Mouse (Mus musculus) T-helper 17 cell (primary cell): ENCODE measurements around the gene Ddx21.

ENCODE experiments used
- in situ Hi-C, 2 experiments: fragments of 300-600 bp; cut with MboI, MseI; formaldehyde crosslinking; loops; 1 replicate in 1 of 2; 2 replicates in 1 of 2; pipeline ENCODE4 v1.15.1; 2025; ENCODE audit warnings: high pct_unique_total_duplicates in 2 of 2

Ddx21 gene

DNA sequence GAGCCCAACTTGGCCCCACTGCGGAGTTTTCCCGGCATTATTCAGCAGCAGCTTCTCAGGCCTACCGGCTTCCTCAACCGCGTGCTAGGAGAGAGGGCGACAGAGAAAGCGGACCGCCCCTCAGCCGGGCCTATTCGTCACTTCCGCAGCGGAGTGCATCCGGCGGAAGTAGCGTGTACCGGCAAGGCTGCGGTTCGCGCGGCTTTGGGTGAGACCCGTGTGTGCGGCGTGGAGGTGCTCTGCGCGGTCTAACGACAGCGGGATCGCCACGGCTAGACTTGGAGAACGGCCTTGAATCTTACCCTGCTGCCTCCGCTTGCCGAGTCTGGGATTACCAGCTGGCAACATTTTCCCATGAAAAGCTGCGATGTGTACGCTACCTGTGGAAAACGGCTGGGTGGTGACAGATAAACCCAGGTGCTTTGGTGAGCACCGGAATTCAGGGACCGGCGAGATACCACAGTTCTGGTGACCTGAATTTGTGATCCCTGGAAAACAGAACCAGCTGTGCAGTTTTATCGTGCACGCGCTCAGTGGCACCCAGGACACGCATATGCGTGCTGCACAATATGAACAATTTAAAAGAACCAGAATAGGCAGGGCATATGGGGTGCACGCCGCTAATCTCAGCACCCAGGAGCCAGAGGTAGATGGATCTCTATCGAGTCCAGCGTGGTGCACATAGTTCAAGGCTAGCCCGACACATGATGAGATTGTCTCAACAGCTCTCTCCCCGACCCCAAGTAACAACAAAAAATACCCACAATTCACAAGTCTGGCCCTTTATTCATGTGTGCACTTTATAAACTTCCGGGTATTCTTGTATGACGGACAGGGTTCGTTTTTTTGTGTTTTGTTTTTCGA lies at the start of gene Ddx21:
Gene Ddx21, minus strand, starts transcription at position 105 of the 864 bp plus-strand sequence.
- in situ Hi-C loops: no loop called here

DNA sequence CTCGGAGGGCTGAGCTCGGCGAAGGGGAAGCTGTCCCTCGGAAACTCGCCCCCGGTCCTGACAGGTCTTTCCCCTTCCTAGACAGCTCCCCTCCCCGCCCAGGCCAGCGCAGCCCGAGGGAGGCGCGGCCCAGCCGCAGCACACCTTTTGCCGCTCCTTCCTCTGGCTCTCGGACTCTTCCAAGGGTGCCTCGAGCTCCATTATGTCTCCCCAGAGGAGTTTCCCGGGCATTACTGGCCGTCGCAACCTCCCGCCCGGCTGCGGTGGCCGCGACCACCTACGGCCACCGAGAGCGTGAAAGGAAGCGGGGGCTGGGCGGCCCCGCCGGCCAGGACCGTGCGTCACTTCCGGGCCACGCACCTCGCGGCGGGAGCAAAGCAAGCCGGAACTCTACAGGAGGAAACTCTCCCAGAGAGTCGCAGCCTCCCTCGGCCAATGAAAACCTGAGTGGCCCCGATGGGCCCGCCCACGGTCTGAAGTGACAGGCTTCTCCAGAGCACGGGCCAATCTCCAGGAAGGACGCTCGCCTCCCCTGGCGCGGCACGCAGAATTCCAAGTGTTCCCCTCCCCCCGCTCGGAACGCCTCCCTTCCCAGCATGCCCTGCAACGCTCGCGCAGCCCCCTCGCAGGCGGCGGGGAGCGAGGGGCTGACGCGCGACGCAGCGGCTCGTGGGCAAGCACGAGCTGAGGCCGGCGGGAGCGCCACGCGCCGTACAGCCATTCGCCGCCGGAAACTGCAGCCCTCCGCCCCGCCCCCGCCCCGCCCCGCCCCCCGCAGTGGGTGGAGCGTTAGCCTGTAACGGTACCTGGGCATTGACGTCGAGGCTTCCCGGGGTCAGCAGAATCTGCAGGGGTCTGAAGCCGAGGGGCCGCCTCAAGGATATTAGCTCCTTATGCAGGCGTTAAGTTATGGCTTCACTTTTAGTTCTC lies 49.1 kb upstream of the Ddx21 start, which contains the start of gene Ddx50:
Gene Ddx50, minus strand, starts transcription at position 338 of the 930 bp plus-strand sequence.
- in situ Hi-C loops: no loop called here

DNA sequence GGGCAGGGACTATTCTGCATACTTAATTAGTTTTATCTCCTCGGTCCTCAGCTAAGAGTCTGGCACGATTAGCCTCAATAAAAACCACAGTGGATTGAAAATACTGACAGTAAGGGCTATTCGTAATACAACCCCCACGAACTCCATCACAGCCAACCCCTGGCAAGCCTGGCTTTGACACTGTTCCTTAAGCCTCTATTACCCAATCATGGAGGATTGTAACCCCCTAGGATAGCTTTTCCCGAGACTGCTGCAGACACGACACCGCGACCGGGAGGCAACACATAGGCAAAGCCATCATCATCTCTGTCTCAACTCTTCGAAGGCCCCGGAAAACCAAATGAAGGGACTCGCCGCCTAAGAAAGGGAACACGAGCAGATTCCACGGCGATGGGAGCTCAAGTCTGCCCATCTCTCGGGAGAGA lies 48.3 kb upstream of the Ddx21 start:
- in situ Hi-C loops: no loop called here

DNA sequence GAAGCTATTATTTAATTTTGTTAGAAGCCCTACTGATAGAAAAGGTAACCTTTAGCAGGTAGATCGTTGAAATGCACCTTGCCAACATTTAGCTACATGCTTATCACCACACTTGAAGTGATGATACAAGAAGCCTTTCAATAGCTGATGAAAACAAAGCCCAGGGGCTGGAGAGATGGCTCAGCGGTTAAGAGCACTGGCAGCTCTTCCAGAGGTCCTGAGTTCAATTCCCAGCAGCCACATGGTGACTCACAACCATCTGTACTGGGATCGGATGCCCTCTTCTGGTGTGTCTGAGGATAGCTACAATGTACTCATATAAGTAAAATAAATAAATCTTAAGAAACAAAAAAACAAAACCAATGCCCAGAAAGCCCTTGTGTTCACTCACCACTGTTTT lies 2.1 kb upstream of the Ddx21 start:
- in situ Hi-C loops: no loop called here

DNA sequence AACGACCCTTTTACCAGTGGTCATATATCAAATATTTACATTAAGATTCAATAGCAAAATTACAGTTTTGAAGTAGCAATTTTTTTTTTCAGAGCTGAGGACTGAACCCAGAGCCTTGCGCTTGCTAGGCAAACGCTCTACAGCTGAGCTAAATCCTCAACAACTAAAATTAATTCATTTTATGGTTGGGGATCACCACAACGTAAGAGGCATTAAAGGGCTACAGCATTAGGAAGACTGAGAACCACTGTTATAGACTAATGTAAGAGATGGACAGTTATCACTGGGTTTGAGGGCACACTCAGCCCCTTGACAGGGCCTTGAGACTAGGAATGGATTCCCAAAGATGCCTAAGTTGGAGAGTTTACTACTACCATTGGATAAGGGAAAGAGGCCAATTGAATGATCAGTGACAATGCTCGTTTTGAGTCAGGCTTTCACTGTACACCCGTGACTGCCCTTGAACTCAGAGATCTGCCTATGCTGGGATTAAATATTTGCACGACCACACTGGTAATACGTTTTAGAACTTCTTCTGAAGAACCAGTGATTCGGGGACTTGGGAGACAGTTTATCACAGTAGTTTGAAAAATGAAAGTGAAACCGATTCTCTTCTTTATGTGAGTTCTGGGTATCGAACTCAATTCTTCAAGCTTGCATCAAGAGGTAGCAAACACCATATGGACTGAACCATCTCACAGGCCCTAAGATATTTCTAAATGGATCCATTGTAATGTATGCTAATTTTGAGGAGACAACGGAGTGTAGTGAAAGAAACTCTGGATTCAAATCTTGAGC lies 1.4 kb upstream of the Ddx21 start:
- in situ Hi-C loops: no loop called here

DNA sequence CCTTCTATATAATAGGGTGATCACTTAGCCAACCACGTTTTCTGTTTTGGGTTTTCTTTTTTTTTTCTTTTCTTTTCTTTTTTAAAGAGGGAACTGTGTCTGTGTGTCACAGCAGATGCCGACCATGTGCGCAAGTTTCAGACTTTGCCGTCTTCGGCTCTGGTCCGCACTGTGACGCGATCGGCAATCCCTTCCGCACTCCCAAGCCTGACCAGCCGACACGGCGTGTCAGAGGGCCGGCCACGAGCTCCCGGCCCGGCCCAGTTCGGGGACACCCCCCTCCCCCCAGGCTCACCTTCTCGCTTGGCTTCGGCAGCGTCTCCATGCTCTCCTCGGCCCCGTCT lies 276 bp downstream of the Ddx21 start:
- in situ Hi-C loops: no loop called here

DNA sequence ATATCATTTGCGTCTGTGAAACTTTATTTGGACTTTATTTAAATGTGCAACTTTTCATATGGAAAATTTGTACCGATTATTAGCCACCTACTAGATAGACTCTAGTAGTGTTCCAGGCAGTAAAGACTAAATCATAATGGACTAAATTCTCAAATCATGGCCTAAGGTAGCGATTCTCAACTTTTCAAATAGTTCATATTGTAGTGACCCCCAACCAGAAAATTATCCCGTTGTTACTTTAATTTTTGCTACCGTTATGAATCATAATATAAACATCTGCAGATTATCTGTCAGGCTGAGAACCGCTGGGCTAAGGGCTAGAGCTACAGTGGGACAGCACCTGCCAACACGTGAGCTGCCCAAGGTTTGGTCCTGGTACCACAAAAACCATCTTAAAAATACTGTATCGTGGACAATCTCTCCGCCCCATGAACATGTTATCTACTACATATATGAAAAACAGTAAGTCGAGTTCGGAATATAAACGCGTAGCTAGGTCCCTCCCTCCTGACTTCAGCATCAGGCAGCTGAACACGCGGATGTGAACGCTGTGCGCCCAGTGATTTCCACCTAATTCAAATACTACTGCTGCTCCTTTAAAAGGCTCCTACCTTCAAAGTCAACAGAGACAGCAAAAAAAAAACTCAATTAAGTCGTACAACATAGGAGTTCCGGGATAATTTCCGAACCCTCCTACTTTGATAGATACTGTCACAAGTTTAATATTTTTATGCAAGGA lies 859 bp downstream of the Ddx21 start:
- in situ Hi-C loops: no loop called here

DNA sequence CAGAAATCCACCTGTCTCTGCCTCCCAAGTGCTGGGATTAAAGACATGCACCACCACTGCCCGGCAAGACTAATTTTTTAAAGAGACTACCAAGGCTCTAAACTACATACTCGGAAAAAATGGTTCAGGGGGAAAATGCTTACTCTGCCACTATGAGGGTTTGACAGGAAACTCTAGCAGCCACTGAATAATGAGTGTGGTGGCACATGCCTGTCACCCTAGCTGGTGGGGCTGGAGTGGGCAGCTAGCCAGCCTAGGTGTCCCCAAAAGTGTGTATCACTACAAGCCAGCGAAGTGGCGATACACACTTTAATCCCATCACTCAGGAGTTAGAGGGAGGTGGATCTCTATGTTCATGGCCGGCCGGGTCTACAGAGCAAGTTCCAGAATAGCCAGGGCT lies 2.0 kb downstream of the Ddx21 start:
- in situ Hi-C loops: no loop called here

DNA sequence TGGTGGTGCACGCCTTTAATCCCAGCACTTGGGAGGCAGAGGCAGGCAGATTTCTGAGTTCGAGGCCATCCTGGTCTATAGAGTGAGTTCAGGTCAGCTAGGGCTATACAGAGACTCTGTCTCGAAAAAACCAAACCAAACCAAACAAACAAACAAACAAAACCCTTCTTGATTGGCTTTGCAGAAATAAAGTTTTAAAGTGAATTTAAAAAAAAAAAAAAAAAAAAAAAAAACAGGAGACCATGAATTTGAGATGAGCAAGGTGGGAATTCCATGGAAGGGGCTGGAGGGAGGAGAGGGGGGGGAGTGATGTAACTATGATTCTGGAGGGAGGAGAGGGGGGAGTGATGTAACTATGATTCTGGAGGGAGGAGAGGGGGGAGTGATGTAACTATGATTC lies 2.8 kb downstream of the Ddx21 start:
- in situ Hi-C loops: loop anchor here (5.0 to 25.0 kb wide), 3 partner anchors 48 to 937 kb away; no protein-coding TSS in a partner anchor

DNA sequence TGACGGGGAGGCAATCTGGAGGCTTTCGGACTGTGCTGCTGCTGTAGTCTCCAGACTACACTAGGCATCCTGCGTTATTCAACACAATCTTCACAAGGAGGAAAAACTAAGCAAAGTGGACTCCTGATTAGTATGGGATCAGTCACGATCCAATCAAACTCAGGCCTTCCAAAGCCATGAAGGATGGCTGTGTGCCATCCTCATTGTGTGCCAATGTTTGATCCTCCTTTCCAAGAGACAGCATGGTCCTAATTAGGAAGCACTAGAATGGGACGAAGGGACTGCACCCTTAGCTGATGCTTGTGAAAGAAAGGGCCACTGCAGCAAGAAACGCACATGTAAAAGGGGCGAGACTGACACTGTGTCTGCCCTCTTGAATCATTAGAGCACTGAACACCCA lies 9.6 kb downstream of the Ddx21 start:
- in situ Hi-C loops: loop anchor here (25.0 kb wide), 2 partner anchors 170 to 930 kb away; no protein-coding TSS in a partner anchor

DNA sequence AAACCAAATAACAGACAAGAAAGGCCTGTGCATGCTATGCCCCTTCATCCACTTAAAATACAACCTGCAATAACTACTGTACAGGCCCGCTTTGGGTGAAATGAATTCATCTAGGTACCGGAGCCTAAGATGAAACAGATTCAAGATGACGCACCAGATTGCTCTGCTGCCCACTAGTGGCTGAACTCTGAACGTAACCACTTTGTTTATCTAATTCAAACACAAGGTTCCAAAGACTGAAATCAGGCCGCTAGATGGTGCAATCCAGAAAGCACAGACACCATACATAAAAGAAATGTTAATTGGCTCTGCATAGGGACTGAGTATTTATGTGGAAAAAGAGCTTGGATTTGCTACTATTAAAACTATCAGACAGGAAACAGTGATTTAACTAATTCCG lies 11.9 kb downstream of the Ddx21 start:
- in situ Hi-C loops: loop anchor here (25.0 kb wide), 2 partner anchors 172 to 928 kb away; no protein-coding TSS in a partner anchor

DNA sequence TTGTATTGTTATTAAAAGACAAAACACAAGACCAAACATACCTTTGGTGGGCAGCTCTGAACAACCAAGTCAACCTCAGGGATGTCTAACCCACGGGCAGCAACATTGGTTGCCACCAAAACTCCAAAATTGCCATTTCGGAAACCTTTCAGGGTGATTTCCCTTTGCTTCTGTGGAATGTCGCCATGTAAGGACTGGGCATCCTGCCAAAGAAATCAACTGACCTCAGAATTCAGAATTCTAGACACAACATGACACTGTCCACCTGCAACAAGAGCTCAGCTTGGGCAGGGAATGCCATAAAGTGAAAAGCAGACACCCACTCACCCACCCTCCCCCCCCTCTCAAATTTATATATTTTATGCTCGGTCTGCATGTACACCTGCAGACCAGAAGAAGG lies 13.5 kb downstream of the Ddx21 start:
- in situ Hi-C loops: loop anchor here (5.0 to 25.0 kb wide), 4 partner anchors 44 to 926 kb away; no protein-coding TSS in a partner anchor

DNA sequence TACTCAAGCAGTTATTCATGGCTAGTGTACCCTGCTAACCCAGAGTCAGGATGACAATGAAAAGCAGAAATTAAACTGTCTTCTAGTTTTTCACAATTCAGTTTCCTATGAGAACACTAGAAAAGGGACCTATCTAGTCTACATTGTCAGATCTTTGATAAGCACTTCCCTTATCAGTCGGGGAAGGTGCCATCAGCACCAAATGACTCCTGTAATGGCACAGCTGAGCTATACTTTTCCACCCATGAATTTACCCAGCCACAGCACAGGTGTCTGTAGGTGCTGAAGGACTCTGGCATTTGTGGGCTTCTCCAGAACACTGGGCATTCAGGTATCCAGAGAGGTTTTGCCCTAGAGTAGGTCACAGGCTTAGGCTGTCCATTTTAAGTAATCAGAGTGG lies 18.8 kb downstream of the Ddx21 start:
- in situ Hi-C loops: loop anchor here (10.0 to 25.0 kb wide), 3 partner anchors 179 to 921 kb away; no protein-coding TSS in a partner anchor

DNA sequence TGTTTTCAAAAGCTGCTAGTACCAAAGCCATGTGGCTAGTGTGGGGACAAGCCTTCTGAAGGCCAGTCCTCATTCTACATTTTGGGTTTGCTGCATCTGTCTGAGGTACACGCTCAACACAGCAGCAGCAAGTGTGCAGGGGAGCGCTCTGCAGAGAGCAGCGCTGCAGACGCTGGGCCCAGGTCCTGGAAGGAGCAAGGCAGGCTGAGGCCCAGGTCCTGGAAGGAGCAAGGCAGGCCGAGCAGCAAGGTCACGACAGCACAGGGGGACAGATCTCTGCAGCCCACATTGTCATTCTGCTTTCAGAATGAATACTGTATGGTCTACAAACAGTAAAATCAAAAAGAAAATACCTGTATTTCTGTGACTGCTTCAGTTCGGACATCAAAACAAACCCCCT lies 19.4 kb downstream of the Ddx21 start:
- in situ Hi-C loops: loop anchor here (10.0 to 25.0 kb wide), 3 partner anchors 180 to 920 kb away; no protein-coding TSS in a partner anchor

DNA sequence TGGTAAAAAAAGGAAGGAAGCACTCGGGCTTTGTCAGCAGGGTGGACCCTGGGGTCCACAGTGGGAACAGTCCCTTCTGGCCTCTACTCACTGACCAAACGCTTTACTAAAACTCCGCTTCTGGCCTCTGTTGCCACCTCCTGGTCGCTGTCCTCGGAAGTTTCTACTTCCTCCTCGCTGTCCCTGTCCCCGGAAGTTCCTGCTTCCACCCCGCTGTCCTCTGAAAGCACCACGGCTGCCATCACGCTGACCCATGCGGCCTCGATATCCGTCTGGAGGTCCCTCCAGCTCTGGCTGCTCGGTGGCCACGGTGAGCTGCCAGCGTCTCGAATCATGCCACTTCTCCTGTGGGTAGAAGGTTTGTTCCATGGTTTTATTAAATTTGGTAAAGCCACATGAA lies 19.8 kb downstream of the Ddx21 start:
- in situ Hi-C loops: loop anchor here (10.0 to 25.0 kb wide), 3 partner anchors 180 to 920 kb away; no protein-coding TSS in a partner anchor

DNA sequence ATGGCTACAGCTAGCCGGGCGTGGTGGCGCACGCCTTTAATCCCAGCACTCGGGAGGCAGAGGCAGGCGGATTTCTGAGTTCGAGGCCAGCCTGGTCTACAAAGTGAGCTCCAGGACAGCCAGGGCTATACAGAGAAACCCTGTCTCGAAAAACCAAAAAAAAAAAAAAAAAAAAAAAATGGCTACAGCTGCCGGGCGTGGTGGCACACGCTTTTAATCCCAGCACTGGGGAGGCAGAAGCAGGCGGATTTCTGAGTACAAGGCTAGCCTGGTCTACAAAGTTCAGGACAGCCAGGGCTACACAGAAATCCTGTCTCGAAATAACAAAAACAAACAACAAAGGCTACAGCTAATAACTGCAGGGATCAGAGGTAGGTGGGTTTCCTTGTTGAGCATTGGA lies 23.0 kb downstream of the Ddx21 start:
- in situ Hi-C loops: loop anchor here (25.0 kb wide), 2 partner anchors 183 to 917 kb away; no protein-coding TSS in a partner anchor

DNA sequence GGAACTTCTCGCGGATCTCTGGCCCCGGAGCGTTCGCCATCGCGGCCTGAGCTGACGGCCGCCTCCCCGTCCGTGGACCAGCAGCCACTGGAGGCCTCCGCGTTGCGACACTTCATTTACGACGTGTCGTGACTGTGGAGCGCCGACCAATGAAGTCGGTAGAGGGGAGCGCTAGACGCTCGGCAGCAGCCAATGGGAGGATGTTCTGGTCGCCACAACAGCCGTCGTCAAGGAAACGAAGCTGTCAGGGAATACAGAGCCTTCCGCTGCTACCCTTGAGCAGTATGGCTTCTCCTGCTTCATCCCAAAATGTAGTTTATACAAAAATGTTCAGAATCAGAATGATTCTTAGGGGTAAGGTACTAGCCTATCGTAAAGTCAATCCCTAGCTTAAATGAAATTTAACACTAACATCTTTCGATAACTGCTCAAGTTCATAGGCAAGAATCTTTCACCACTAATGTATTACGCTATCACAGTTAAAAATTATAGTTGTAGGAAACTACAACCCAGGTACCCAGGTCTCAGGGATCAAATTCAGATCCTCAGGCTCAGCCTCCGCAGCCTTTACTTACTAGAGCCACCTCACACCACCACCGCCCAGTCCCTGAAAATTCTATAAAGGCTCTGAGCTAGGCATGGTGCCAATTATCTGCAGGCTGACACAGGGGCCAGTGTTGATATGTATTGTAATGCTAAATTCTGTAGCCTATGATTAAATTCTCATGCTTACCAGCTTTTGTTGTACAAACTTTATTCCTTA lies 23.6 kb downstream of the Ddx21 start, which contains the start of gene Kif1bp:
Gene Kif1bp, minus strand, starts transcription at position 120 of the 763 bp plus-strand sequence.
- in situ Hi-C loops: loop anchor here (25.0 kb wide), 2 partner anchors 184 to 916 kb away; no protein-coding TSS in a partner anchor

DNA sequence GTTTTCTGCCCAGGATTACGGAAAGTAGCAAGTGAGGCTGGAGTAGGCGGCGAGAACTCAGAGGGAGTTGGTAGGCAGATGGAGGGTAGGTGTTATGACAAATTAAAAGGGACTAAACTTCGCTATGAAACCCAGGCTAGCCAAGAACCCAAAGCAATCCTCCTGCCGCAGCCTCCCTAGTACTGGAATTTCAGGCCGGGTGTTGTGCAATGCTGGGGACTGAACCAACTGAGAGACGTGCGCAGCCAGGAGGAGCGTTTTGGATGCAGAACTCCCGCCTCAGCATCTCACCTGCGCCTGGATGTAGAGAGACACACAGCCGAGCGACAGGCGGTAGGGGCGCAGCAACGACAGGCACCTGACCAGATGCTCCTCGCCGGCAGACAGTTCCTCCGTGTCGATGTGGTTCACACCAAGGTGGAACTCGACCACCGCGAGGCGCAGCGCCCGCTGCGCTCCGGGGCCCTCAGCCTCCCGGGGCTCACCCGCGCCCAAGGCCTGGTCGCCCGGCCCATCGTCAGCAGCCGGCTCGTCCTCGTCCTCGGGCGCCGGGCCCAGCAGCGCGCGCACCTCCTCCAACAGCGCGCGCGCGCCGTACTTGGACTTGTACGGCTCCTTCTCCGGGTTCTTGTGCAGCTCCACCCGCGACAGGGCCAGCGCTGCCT lies 24.3 kb downstream of the Ddx21 start:
- in situ Hi-C loops: loop anchor here (25.0 kb wide), 2 partner anchors 184 to 916 kb away; no protein-coding TSS in a partner anchor

DNA sequence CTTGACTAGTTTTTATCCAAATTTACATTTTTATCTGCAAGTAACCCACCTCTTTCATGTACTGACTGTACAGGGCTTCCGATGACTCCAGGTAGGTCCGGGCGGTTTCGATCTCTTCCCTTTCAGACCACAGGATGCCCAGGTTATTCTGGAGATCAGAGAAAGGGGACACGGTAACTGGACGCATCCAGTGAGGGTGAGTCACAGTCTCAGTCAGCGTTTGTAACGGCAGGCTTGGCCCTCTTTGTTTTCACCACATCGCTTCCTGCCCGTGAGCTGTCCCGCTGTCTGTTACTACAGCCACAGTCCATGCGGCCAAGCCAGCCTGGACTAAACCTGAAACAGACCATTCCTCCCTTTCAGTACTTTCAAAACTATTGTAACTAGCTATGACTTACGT lies 27.1 kb downstream of the Ddx21 start:
- in situ Hi-C loops: loop anchor here (25.0 kb wide), 2 partner anchors 187 to 913 kb away; no protein-coding TSS in a partner anchor
